Mouse (Mus musculus): ENCODE measurements around the gene Trmt5. TPM values are rescaled to one million over a fixed set of nuclear protein-coding genes. Genes with fewer than 3 reads are reported as not detected.

The Trmt5 gene
- 12.2 and 13.1 TPM in 2 replicates for polyA plus RNA-seq (2012; rRNA removed)

DNA sequence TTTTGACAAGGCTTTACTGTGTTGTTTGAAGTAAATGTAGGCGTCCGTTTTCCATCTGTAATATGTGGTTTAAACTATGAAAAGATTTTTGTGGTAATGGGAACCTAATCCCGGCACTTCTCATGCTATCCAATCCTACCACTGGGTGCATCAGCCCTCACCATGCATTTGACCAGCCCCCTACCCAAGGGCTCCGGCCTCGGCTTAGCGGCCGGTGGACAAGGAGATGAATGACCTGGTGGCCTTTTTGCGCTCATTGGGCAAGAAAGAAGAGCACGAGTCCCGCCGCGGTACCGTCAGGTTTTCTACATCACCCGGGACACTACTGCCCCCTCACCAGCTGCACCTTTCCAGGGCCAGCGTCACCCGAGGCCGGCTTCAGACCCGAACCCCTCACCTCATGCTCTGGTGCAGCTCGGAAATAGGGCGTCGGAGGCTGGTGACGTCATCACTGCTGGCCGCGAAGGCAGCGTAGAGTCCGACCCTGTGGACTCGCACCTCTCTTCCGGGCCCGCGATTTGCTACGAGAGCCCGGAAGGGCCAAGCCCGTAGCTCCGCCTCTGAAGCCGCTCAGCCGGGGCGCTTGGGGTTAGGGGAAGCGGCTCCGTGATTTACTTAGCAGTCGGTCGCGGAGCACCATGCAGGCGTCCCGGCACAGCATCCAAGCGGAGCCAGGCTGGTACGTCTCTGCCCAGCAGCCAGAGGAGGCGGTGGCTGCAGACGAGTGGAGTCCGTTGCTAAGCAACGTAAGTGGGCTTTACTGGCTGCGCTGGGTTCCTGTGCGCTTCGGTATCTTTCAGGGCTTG lies at the start of gene Trmt5, which contains the start of gene Slc38a6:
TSS of gene Trmt5 (minus strand) at position 424 of the 806 bp plus-strand sequence.
TSS of gene Slc38a6 (plus strand) at position 493 of the 806 bp plus-strand sequence.

Other genes with a start within 250 kb of the Trmt5 start
- 0.39 and 2.1 TPM in 2 replicates for gene Six1, start 232.8 kb downstream of the Trmt5 start, polyA plus RNA-seq (2012; rRNA removed)
- gene Six4, start 173.3 kb downstream of the Trmt5 start, polyA plus RNA-seq (2012; rRNA removed): 0.19 and 0.43 TPM in 2 replicates
- 14.4 and 17.4 TPM in 2 replicates for gene Mnat1, start 163.0 kb downstream of the Trmt5 start, polyA plus RNA-seq (2012; rRNA removed)
- gene Slc38a6, start 69 bp upstream of the Trmt5 start, polyA plus RNA-seq (2012; rRNA removed): 28.9 and 30.1 TPM in 2 replicates